Mouse (Mus musculus): ENCODE data around the gene Pate4. TPM values are rescaled to one million over a fixed set of nuclear protein-coding genes. Genes with fewer than 3 reads are reported as not detected.

Gene Pate4
- total RNA-seq, 2 experiments from 2014 or later: not detected

Other genes starting within 250 kb of the Pate4 start
- gene Cdon, start 190.8 kb downstream of the Pate4 start, total RNA-seq (2021): 1 to 10 TPM; 9.0 to 9.2 TPM
- not detected for gene Gm1113, start 93.7 kb downstream of the Pate4 start, total RNA-seq (2021)
- not detected for gene Ddx25, start 53.4 kb downstream of the Pate4 start, total RNA-seq (2021)
- gene Pus3, start 53.3 kb downstream of the Pate4 start, total RNA-seq (2021): 1 to 10 TPM; 6.1 to 6.8 TPM
- gene Pate2, start 41.7 kb downstream of the Pate4 start, total RNA-seq (2021): not detected
- 1 to 10 TPM; 1.6 to 2.2 TPM for gene Hyls1, start 41.5 kb downstream of the Pate4 start, total RNA-seq (2021)
- gene Pate3, start 36.3 kb upstream of the Pate4 start, total RNA-seq (2021): not detected
- not detected for gene Pate1, start 75.4 kb upstream of the Pate4 start, total RNA-seq (2021)
- gene Gm17677, start 129.1 kb upstream of the Pate4 start, total RNA-seq (2021): not detected
- not detected for gene Gm17727, start 166.2 kb upstream of the Pate4 start, total RNA-seq (2021)
- not detected for gene Gm27235, start 178.2 kb upstream of the Pate4 start, total RNA-seq (2021)
- not detected for gene D730048I06Rik, start 178.2 kb upstream of the Pate4 start, total RNA-seq (2021)
- not detected for gene 9230110F15Rik, start 232.2 kb upstream of the Pate4 start, total RNA-seq (2021)

Measured in heart, adult 18-20 months (tissue).